Mouse (Mus musculus) liver, adult 2 months (tissue): ENCODE results near the gene Atxn7l3.

Experiments
- CTCF ChIP-seq: fragments of 200-500 bp; IDR thresholded peaks from 2 replicates; pipeline ENCODE4 v1.5.1; 2011; ENCODE audit warnings: low read depth, low read length, control low read depth
- POLR2A ChIP-seq: fragments of 200-500 bp; IDR thresholded peaks from 2 replicates; pipeline ENCODE4 v1.6.1; 2011; ENCODE audit warnings: low read length, control low read depth; ENCODE audit not compliant: insufficient read depth; ENCODE audit errors: extremely low read depth

DNA sequence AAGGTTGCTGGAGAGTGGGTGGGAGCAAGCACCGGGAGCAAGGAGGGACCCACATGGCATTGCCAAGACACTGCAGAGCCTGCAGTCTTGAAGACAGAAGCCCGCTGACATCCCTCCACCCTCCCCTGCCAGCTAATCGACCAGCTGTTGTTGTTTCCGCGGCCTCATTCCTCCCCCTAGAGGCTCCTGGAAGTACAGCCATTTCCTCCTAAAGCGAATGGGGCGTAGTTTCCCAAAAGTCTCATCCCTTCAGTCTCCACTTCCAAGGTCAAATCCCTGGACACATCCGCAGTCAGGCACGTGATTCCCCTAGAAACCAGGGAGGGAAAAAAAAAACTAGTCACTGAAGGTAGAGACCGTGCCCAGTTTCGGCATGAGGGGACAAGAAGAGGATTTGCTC is 29.0 kb downstream of the Atxn7l3 start:
- no peak for TF ChIP-seq POLR2A
- peak; percentile 82 for TF ChIP-seq CTCF
